ENCODE assay signal across 17 mouse cellular contexts in the genomic region with DNA sequence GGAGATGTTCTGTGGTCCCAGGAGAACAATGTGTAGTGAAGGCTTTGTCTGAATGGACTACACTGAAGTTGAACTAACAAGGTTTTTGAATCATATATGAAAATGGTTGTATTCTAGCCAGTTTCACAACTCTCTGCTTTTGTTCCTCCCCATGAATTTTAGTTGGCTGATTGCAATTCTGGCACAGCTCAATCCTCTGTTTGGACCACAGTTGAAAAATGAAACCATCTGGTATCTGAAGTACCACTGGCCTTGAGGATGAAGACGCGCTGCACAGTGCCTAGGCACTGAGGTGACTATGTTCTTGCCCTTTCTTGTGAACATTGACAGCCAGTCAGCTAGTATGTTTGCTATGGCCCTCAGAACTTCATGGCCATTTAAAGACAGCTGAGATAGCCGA.
"Had no signal": no experiment of that assay in that cellular context is flagged by ENCODE, and none has a peak within 500 bp of the region (broad histone marks: within the 10 kb centered on the region; RNA-seq: fewer than 3 reads in every experiment).

No protein-coding gene starts in this region.

- H3K9me3 ChIP-seq: lung, embryonic 15.5 days; megakaryocyte, embryonic 14.5 days; midbrain, embryonic 13.5 days; midbrain, embryonic 15.5 days; neural tube, embryonic 12.5 days; stomach, embryonic 15.5 days had no signal

- H3K4me1 ChIP-seq: lung, embryonic 15.5 days; midbrain, embryonic 13.5 days; midbrain, embryonic 15.5 days; stomach, embryonic 15.5 days had no signal

- H3K4me2 ChIP-seq: lung, embryonic 15.5 days; midbrain, embryonic 11.5 days; midbrain, embryonic 13.5 days; midbrain, embryonic 15.5 days; neural tube, embryonic 12.5 days; stomach, embryonic 15.5 days had no signal

- H3K27ac ChIP-seq: lung, embryonic 15.5 days; macrophage; midbrain, embryonic 13.5 days; midbrain, embryonic 15.5 days; neural tube, embryonic 12.5 days; stomach, embryonic 15.5 days; stomach, postnatal 0 days had no signal

- H3K9ac ChIP-seq: liver, postnatal 0 days; lung, embryonic 15.5 days; midbrain, embryonic 13.5 days; midbrain, embryonic 15.5 days; neural tube, embryonic 12.5 days; stomach, embryonic 15.5 days had no signal

- ATAC-seq: liver, postnatal 0 days; lung, postnatal 0 days; midbrain, embryonic 13.5 days; midbrain, embryonic 15.5 days had no signal

- H3K4me3 ChIP-seq: lung, embryonic 15.5 days; megakaryocyte, embryonic 14.5 days; midbrain, embryonic 13.5 days; midbrain, embryonic 15.5 days; neural tube, embryonic 12.5 days; stomach, embryonic 15.5 days had no signal

- H3K27me3 ChIP-seq: lung, embryonic 15.5 days; megakaryocyte, embryonic 14.5 days; midbrain, embryonic 13.5 days; midbrain, embryonic 15.5 days; neural tube, embryonic 12.5 days; stomach, embryonic 15.5 days had no signal

- DNase-seq: liver, postnatal 0 days; lung, adult 2 months; lung, postnatal 14 days; lung, postnatal 36 days; right cerebral cortex, postnatal 14 days; thymus, adult 2 months; thymus, postnatal 25 days had no signal
